Mouse (Mus musculus) kidney, embryonic 16.5 days (tissue): ENCODE measurements around the gene Ipo13. TPM values are rescaled to one million over a fixed set of nuclear protein-coding genes. Genes with fewer than 3 reads are reported as not detected.

Source experiments
- ATAC-seq: fragments of 200-750 bp; cut with Nextera tagmentation; 2 replicates; pipeline ENCODE4 v1.8.0; 2017; ENCODE audit warnings: moderate TSS enrichment; ENCODE audit not compliant: low FRiP score, low TSS enrichment
- H3K27ac ChIP-seq: fragments of 300-500 bp; sonication (generic); 2 replicates; pipeline ENCODE4 v1.5.1; 2014; ENCODE audit warnings: low read length
- H3K27me3 ChIP-seq: fragments of 300-500 bp; sonication (generic); 2 replicates; pipeline ENCODE4 v1.6.1; 2014; ENCODE audit warnings: low read length, control low read depth, mixed read lengths; ENCODE audit not compliant: insufficient read depth
- H3K36me3 ChIP-seq: fragments of 300-500 bp; sonication (generic); 2 replicates; pipeline ENCODE4 v1.6.1; 2014; ENCODE audit warnings: low read length, control low read depth, mixed read lengths; ENCODE audit not compliant: insufficient read depth
- H3K4me1 ChIP-seq: fragments of 300-500 bp; sonication (generic); 2 replicates; pipeline ENCODE4 v1.6.1; 2014; ENCODE audit warnings: low read length, control low read depth, mixed read lengths; ENCODE audit not compliant: insufficient read depth
- H3K4me2 ChIP-seq: fragments of 300-500 bp; sonication (generic); replicated peaks from 2 replicates; pipeline ENCODE4 v1.6.1; 2014; ENCODE audit warnings: low read depth, low read length
- H3K4me3 ChIP-seq: fragments of 300-500 bp; sonication (generic); 2 replicates; pipeline ENCODE4 v1.5.1; 2014; ENCODE audit warnings: mild to moderate bottlenecking, low read length
- H3K9ac ChIP-seq: fragments of 300-500 bp; sonication (generic); replicated peaks from 2 replicates; pipeline ENCODE4 v1.6.1; 2014; ENCODE audit warnings: low read length
- H3K9me3 ChIP-seq: fragments of 300-500 bp; sonication (generic); 2 replicates; pipeline ENCODE4 v1.6.1; 2016; ENCODE audit warnings: low read length, control low read depth
- WGBS: fragments of 180-500 bp; shearing (Covaris S2); extraction: QIAGEN DNeasy Blood & Tissue Kit; methylation state at CpG from one replicate; pipeline ENCODE4 v1.1.7; 2014; 5-methylcytosine and 5-hydroxymethylcytosine counted together
- polyA plus RNA-seq: library from polyadenylated mRNA; unstranded; fragments of >200 nt; fragmentation: Nextera tagmentation; extraction: Ambion mirVana; gene quantifications from 2 replicates; pipeline ENCODE4 v1.2.1, GENCODE M21; 2015

Ipo13 gene
- polyA plus RNA-seq, 1 experiment from 2014 or later: 52.9 TPM

- no peaks in the 10 kb centered on the region for H3K36me3 ChIP-seq
- peak overlapping the region; percentile 71 for H3K27ac ChIP-seq
- H3K4me2 ChIP-seq: peak overlapping the region; percentile 90
- peak overlapping the region; percentile 69 for H3K9ac ChIP-seq
- H3K4me1 ChIP-seq: peaks cover 27% of the 10 kb centered on the region
- peaks cover 41% of the 10 kb centered on the region for H3K27me3 ChIP-seq
- peak overlapping the region; percentile 58 for H3K4me3 ChIP-seq
- no peaks in the 10 kb centered on the region for H3K9me3 ChIP-seq
- ATAC-seq: peak; percentile 50
- WGBS: 1% methylated on average over 13 of the region's 13 CpGs
These were observed 14.0 kb upstream of the Ipo13 start for GRCm38 (mm10) chr4:117928699-117929241.

- H3K4me1 ChIP-seq: peaks cover 27% of the 10 kb centered on the region
- H3K36me3 ChIP-seq: no peaks in the 10 kb centered on the region
- no peak overlapping the region for H3K4me3 ChIP-seq
- WGBS: 13% methylated on average over 6 of the region's 6 CpGs
- no peak for ATAC-seq
- peak overlapping the region; percentile 90 for H3K4me2 ChIP-seq
- H3K27ac ChIP-seq: no peak overlapping the region
- H3K27me3 ChIP-seq: peaks cover 41% of the 10 kb centered on the region
- H3K9ac ChIP-seq: no peak overlapping the region
- no peaks in the 10 kb centered on the region for H3K9me3 ChIP-seq
These were observed 13.4 kb upstream of the Ipo13 start for GRCm38 (mm10) chr4:117928234-117928633.

GRCm38 (mm10) chr4:117926545-117927482 lies 12.0 kb upstream of the Ipo13 start:
- peak; percentile 36; the same call in 1 of the 2 replicates for ATAC-seq
- H3K9me3 ChIP-seq: no peaks in the 10 kb centered on the region
- peak overlapping the region; percentile 91 for H3K4me2 ChIP-seq
- WGBS: 1% methylated on average over 70 of the region's 71 CpGs
- H3K27me3 ChIP-seq: peaks cover 41% of the 10 kb centered on the region
- peaks cover 27% of the 10 kb centered on the region for H3K4me1 ChIP-seq
- no peaks in the 10 kb centered on the region for H3K36me3 ChIP-seq
- peak overlapping the region; percentile 61 for H3K9ac ChIP-seq
- peak overlapping the region; percentile 54 for H3K4me3 ChIP-seq
- H3K27ac ChIP-seq: no peak overlapping the region

- WGBS: 57% methylated on average over 5 of the region's 6 CpGs
- Histone ChIP-seq H3K9me3 (no peaks in the 10 kb centered on the region), H3K27me3 (peaks cover 37% of the 10 kb centered on the region), H3K4me1 (peaks cover 25% of the 10 kb centered on the region), H3K27ac (no peak overlapping the region), H3K9ac (no peak overlapping the region), H3K4me3 (no peak overlapping the region), H3K36me3 (no peaks in the 10 kb centered on the region), H3K4me2 (no peak overlapping the region)
- no peak for ATAC-seq
These were observed 10.1 kb upstream of the Ipo13 start for GRCm38 (mm10) chr4:117924916-117925315.

GRCm38 (mm10) chr4:117923450-117923849 lies 8.7 kb upstream of the Ipo13 start:
- Histone ChIP-seq H3K4me1 (peaks cover 13% of the 10 kb centered on the region), H3K4me3 (no peak overlapping the region), H3K27ac (no peak overlapping the region), H3K27me3 (peaks cover 33% of the 10 kb centered on the region), H3K9ac (no peak overlapping the region), H3K36me3 (no peaks in the 10 kb centered on the region), H3K9me3 (no peaks in the 10 kb centered on the region), H3K4me2 (no peak overlapping the region)
- 65% methylated on average over 2 of the region's 2 CpGs for WGBS
- ATAC-seq: no peak

GRCm38 (mm10) chr4:117921358-117921757 lies 6.6 kb upstream of the Ipo13 start:
- no peak overlapping the region for H3K27ac ChIP-seq
- no peak overlapping the region for H3K9ac ChIP-seq
- no peaks in the 10 kb centered on the region for H3K36me3 ChIP-seq
- no peaks in the 10 kb centered on the region for H3K9me3 ChIP-seq
- H3K27me3 ChIP-seq: peaks cover 13% of the 10 kb centered on the region
- ATAC-seq: no peak
- no peak overlapping the region for H3K4me2 ChIP-seq
- peaks cover 3% of the 10 kb centered on the region for H3K4me1 ChIP-seq
- 86% methylated on average over 2 of the region's 2 CpGs for WGBS
- H3K4me3 ChIP-seq: no peak overlapping the region

- Histone ChIP-seq H3K27ac (no peak overlapping the region), H3K4me1 (peaks cover 16% of the 10 kb centered on the region), H3K27me3 (no peaks in the 10 kb centered on the region), H3K4me2 (no peak overlapping the region), H3K9me3 (no peaks in the 10 kb centered on the region), H3K36me3 (no peaks in the 10 kb centered on the region), H3K4me3 (no peak overlapping the region), H3K9ac (no peak overlapping the region)
- WGBS: 87% methylated on average over 5 of the region's 5 CpGs
- no peak for ATAC-seq
These were observed 4.0 kb upstream of the Ipo13 start for GRCm38 (mm10) chr4:117918762-117919161.

GRCm38 (mm10) chr4:117918261-117918660 lies 3.5 kb upstream of the Ipo13 start:
- H3K4me3 ChIP-seq: no peak overlapping the region
- H3K4me2 ChIP-seq: no peak overlapping the region
- no peaks in the 10 kb centered on the region for H3K27me3 ChIP-seq
- WGBS: 68% methylated on average over 3 of the region's 3 CpGs
- H3K4me1 ChIP-seq: peaks cover 21% of the 10 kb centered on the region
- H3K9ac ChIP-seq: no peak overlapping the region
- H3K9me3 ChIP-seq: no peaks in the 10 kb centered on the region
- H3K27ac ChIP-seq: no peak overlapping the region
- H3K36me3 ChIP-seq: no peaks in the 10 kb centered on the region
- no peak for ATAC-seq

GRCm38 (mm10) chr4:117917847-117918246 lies 3.0 kb upstream of the Ipo13 start:
- H3K9ac ChIP-seq: no peak overlapping the region
- ATAC-seq: no peak
- no peaks in the 10 kb centered on the region for H3K9me3 ChIP-seq
- H3K4me3 ChIP-seq: no peak overlapping the region
- no peak overlapping the region for H3K4me2 ChIP-seq
- H3K4me1 ChIP-seq: peaks cover 25% of the 10 kb centered on the region
- 87% methylated on average over 4 of the region's 4 CpGs for WGBS
- H3K27me3 ChIP-seq: no peaks in the 10 kb centered on the region
- no peak overlapping the region for H3K27ac ChIP-seq
- H3K36me3 ChIP-seq: no peaks in the 10 kb centered on the region

- Histone ChIP-seq H3K4me3 (no peak overlapping the region), H3K9ac (no peak overlapping the region), H3K27ac (no peak overlapping the region), H3K9me3 (no peaks in the 10 kb centered on the region), H3K27me3 (no peaks in the 10 kb centered on the region), H3K4me1 (peaks cover 28% of the 10 kb centered on the region), H3K36me3 (no peaks in the 10 kb centered on the region), H3K4me2 (no peak overlapping the region)
- ATAC-seq: no peak
- 79% methylated on average over 4 of the region's 4 CpGs for WGBS
These were observed 2.6 kb upstream of the Ipo13 start for GRCm38 (mm10) chr4:117917402-117917801.
